Mouse (Mus musculus): Measurements from ENCODE around the gene Kcnk2.

Gene Kcnk2

DNA sequence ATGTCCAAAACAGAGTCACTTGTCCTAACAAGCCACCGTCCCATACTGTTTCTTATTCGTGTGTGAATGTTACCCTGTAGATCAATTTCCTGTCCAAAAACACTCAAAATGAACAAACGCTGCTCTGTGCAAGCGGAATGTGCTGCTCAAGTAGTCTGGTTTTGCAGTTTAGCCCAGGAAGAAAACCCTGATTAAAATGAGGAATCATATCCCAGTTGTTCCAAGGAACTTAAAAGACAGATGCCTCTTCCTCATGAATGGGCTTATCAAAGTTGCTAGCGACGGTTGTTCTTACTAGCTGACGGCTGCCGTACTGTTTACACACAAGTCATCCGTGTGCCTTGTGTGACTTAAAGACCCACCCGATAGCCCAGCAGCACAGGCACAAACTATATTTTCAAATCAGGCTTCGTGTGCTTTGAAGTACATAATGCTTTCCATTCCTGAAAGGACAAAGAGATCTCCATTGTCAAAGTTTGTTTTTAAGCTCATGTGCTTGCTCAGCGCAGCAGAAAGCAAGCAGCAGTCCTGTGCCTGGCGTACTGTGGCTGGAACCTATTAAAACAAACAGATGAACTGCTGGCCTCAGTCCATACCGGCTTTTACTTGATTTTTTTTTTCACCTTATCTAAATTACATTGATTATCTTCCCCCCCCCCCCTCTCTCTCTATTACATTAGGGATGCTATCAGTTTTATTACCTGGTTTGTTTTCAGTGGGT, at the start of gene Kcnk2:
Kcnk2 (minus strand) TSS at position 51 of the 721 bp plus-strand sequence.
- no peak for DNase-seq

DNA sequence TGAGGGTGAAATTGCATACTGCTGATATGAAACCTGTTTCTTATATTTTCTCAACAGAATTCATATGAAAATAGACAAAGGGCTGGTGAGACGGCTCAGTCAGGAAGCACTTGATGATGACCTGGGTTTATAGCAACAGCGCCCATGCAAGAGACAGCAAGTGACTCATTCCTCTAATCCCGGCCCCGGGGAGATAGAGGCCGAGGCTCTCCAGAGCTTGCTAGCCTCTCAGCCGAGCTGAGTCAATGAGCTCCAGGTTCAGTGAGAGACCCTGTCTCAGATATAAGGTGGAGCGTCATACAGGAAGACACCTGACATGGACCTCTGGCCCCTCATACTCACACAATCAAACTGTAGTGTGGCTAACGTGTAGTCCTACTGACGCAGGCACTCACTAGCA, 38.7 kb upstream of the Kcnk2 start:
- DNase-seq = no peak

DNA sequence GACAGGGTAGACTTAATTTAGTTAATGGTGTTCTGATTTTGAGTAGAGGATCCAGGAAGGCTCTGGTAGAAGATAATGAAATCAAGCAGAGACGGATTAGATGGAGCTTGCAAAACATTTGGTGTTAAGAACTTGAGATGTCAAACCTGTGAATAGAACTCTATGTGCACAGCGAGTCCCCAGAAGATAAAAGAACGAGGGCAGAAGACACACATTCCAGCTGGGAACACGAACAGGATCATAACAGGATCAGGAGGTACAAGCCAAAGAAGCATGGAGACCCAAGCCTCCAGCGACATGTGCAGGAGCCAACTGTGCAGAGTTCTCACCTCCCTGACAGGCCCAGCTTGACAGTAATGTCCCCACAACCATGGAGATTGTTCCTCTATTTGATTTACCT, 35.1 kb upstream of the Kcnk2 start:
- no peak for DNase-seq

DNA sequence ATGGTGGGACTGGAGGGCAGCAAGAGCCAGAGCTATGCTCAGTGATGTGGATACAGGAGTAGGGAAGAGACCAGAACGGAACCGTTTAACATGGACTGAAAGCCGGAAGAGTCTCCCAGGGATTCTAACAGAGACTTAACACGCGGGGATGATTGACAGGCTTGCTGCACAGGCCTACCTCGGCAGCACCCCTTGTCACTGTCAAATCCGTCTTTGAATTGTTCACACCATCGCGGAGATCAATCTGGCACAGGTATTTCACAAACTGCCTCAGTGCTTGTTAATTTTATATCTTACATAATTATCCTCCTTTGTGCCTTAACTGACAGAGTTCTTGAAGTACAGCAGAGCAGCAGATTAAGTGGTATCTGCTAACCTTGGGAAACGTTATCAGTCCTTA, 33.4 kb upstream of the Kcnk2 start:
- no peak for DNase-seq

DNA sequence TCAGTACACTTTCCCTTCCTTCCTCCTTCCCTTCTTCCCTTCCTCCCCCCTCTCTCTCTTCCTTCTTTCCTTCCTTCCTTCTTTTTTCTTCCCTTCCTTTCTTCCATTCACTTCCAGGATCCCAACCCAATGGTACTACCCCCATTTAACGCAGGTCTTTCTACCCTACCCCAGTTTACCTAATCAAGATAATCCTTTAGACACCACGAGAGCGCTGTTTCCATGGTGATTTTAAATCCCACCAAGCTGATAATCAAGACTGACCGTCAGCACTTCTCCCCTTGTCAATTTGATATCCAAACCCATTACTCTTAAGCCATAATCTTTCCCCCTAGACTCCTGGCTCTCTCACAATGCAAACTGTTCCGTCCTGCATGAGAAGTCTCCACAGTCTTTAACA, 29.4 kb upstream of the Kcnk2 start:
- DNase-seq = no peak

DNA sequence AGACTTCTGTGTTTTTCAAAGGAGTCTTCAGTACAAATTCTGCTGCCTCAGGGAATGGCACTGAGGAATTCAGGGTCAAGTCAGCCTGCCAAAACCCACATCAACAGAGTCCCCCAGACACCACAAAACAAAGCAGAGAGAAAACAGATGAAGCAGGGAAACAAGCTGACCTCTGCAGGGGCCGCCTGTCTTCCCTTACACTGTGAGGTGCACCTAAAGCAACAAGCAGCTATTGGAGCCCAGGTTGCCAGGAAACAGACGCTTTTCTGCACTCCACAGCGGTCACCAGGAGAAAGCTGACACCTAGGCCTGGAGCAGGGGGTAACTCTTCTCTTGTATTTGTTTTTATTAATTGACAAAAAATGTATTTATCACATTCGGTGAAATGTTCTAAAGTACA, 28.5 kb upstream of the Kcnk2 start:
- no peak for DNase-seq

DNA sequence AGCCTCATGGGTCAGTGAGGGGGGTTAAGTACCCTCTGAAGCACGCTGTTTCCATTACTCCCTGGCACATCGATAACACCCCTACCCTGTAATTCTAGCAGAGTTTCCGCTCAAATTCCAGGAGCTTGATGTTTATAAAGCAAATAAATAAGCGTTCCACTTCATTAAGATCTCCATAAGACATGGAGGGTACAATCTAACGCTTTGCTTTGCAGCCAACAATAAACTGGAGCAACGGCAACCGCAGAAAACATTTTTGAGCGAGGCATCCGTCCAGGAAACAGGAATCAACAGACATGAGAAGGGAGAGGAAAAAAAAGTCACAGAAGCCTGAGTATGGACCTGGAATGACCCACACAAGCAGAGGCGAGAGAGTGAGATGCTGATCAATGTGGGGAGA, 27.5 kb upstream of the Kcnk2 start:
- no peak for DNase-seq

DNA sequence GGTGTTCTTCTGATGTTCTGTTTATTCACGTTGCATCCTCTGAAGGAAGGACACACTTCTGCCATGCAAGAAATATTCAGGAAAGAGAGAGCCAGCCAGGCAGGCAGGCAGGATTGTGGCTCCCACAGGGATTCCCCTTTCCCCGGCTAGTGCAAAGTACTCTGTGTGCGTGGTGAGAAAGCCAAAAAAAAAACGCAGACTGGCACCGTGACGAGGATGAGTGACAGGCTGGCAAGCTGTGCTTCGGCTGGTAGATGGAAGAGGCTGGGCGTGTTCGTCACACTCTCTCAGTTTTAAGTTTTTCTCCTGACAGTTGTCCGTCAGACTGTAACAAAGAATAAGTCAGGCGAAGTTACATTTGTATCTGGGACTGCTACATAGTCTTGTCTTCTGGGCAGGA, 24.2 kb upstream of the Kcnk2 start:
- DNase-seq = no peak

DNA sequence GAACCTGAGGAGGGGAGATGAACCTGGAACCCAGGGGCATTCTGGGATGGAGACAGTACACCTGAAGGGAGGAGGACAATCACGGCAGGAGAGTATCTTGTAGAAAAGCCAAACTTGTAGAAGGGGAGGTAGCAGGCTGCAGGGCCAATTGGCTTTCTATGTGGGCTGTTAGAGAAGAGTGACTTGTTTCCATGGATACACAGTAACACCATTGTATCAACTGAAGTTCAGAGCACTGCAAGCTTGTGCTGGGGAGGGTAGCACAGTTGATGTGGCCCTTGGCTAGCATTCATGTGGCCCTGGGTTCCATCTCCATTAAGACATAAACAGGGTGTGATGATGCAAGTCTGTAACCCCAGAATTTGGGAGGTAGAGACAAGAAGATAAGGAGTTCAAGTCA, 17.8 kb upstream of the Kcnk2 start:
- DNase-seq = no peak

DNA sequence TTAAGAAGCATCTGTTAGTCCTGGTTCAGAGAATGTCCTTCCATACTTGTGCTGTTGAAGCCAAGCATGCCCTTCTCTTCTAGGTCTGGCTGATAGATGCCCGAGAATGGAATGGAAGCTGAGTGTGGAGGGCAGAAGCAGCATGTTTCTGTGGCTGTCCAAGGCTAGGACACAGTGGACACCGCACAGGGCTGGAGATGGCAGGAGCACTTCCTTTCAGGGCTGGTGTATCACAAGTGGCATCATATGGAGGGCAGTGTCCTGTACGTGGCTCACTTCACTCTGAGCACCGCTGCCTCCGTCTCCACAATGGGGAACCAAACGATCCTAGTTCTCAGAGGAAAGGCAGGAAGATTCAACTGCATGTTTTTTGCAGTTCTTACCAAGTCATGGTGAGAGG, 7.8 kb upstream of the Kcnk2 start:
- DNase-seq = no peak

DNA sequence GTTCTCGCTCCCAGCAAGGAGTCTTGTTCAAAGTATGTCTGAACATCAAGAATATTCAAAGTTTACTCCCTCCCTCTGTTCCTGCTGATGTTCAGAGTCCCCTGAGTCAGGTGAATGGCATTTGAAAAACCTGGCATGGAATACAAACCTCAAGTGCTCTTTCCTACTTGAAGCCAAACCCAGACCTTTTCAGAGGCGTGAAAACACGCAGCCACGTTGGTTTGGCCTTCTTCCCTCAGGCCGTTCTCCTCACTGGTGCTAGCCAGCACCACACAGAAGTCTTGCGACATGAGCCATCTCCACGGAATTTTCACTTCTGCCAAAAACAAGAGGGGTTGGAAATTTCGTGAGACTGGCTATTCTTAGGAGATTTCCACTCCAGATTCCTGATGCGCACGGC, 3.1 kb upstream of the Kcnk2 start:
- DNase-seq = no peak

DNA sequence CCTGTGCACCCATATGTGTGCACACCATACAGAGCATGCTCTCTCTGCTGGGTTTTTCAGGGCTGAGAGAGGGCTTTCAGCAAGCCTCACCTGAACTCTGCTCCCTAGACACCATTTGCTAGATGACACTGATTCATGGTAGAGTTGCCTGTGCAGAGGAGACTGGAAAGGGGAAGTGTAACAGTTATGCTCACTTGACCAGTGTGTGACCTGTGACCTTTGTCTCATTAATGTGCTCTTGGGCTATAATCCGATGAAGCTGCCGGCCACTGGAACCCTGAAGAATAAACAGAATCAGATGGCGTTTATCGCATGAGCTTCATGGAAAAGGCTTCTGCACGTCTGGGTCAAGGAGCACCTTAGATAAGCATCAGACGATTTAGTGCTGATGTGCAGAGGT, 1.5 kb upstream of the Kcnk2 start:
- DNase-seq = no peak

DNA sequence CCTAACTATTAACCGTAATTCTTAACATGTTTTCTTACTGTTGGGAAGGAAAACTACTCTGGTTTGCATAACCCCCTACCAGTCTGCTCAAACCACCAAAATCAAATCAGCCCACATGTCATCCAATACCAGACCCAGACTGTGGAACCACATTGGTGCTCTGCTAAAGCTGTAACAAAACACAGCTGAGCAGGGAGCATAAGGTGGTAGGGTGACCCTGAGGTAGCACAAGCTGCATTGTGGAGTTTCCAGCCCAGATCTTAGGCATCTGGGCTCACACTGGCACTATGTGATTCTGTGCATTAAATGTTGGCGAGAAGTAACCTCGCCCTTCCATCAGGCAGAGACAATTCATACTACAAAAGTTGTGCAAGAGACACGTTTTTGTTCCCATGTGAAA, 1.1 kb upstream of the Kcnk2 start:
- no peak for DNase-seq

DNA sequence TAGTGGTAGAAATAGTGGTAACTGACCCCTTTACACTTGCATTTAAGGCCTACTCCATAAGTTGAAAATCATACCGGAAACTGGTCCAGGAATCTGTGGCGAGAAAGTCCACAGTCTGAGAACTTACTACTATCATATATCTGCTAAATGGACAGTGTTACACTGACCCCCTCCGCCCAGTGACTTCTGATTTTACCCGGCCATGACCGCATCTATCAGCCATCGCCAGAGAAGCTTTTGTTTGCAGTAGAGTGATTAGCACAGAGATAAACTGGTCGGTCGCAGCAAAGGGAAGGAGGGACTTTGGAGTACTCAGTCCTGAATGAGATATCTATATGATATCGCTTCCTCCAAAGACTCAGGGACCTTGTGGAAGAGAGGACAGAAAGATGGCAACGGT, 15.2 kb downstream of the Kcnk2 start:
- DNase-seq = no peak

DNA sequence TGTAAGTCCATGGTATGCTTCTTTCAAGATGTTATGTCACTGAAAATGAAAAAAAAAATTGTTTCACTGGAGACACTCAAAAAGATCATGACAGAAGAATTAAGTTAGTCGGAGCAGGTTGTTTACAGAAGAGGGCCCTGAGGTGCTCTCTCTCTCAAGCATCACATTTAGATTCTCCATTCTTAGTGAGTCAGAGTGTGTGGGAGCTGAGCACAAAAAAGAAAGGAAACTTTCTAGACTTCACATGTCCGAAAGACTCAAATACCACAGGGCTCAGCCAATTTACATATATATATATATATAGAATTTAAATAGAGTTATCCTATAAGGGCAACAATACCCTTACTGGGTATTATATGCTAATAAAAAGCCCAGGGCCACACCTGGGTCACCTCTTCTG, 15.9 kb downstream of the Kcnk2 start:
- no peak for DNase-seq

DNA sequence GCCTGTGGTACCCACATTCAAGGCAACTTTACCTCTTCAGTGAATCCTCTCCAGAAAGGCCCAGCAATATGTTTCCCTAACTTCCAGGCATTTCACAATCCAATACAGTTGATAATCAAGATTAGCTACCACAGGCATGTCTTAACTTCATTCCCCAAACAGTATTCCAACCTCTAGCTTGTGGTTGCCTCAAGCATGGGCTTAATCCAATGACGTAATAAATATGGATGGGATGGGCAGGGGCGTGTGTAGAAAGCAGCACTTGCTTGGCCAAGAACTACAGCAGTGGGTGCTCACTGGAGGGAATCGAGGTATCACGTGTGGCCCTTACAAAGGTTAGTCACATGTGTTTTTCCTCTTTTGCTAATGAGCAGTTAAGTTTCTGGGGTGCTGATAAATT, 34.4 kb downstream of the Kcnk2 start:
- DNase-seq = no peak

DNA sequence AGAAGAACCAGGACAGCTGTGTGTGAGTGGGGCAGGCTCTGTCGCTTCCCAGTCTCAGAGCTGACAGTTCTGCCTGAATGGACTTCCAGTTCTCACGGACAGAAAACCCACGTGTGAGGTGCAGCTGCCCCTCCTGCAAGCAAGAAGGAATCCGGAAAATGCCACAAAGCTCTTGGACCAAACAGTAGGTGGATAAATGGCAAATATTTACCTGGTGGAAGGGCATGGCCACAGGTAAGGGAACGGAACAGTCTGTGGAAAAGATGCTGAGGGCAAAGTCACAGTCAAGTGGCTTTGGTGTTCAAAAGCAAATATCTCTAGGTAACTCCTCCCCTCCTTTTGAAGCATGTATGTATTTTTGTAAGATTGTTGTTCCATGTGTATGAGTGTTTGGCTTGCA, 37.9 kb downstream of the Kcnk2 start:
- no peak for DNase-seq

DNA sequence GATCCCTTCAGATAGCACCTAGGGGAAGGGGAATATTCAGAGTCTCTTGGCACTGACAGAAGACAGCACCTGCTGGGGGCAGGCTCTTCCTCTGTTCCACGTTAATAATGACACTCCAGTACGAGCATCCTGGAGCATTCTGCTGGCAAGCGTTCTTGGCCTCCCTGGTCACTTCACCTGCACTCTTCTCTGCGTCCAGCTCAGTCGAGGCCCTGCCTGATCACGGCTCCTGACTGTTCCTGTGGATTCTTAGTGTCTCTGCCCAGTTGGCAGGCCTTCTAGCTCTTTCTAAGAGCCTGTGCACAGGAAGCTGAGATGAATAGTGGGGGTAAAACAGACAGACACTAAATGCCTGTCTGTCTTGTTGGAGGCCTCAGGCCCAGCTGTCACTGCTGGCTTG, 39.5 kb downstream of the Kcnk2 start:
- DNase-seq = peak; percentile 24

DNA sequence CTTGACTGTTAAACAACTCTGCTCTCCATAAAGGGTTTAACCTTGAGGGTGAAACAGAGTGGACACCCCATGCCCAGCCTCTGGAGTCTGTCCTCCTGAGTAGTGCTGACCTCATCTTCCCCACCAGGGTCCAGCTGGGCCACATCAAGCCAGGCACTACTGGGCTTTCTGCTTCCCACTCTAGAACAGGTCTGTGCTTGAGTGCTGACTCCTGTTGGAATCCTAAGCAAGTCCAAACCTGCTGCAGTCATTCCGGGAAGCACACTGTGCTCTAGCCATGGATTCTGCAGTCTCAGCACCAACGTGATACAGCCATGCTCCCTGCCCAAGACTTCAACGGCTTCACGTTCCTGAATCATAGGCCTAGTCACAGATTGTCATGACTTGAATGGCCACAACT, 42.4 kb downstream of the Kcnk2 start:
- no peak for DNase-seq

DNA sequence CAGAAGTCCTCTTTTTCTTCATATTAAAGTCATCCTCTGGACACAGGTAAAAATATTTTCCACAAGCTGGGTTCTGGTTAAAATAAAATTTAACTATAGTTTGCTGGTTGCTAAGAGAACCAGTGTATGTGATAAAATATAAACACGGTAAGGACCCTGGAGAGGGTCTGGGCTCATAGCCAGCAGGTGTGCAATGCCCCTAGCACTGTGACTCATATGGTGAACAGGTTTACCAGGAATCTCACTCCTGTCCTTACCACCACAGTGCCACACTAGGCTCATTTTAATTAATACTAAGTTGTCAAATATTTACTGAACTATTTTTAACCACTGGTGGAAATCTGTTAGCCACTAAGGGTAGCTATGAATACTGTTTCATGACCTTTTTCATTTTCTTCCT, 48.2 kb downstream of the Kcnk2 start:
- no peak for DNase-seq

DNA sequence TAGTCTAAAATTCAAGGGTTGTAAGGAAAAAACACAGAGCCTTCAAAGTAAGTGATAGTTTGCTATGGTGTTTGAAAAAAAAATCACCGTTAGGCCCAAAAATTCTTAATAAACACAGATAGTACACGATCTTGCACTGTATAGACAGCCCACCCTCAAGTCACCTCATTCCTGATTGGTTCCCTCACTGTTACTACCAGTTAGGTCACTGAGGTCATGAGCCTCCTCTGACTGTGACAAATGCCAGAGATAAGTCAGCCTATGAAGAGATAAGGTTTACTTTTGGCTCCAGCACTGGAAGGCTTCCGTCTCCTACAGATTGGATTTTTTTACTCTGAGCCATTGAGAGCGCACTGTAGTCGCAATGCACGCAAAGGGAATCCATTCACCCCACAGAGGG, 50.3 kb downstream of the Kcnk2 start:
- DNase-seq = no peak

DNA sequence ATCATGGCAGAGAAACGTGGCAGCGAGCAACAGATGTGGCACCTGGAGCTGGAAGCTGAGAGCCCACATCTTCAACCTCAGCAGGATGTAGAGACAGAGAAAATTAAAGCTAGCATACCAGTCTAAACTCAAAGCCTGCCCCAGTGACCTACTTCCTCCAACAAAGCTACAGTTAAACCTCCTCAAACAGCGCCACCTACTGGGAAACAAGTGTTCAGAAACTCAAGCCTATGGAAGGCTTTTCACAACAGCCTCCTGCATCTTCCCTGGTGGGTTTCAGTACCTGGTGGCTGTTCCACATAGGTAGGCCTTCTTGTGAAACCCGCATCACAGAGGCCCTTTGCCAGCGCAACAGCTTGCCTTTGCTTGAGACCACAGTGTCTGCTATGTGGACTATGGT, 52.9 kb downstream of the Kcnk2 start:
- DNase-seq = no peak

DNA sequence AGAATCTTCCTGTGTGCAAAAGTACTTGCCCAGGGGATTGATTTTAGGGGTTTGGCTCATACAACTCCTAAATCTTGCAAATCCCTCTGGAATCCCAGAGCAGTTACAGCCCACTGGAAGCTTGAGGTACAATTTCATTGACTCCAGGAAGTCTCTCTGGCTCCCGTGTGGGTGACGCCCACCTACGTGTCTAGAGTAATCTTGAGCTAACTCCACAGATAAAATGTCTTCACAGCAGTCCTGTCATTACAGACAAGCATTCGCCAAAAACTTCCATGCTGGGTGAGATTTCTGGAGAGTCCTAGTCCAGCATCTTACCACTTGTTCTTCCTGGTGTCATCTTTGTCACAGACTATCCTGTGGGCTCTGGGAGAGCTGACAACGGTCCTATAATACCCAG, 56.9 kb downstream of the Kcnk2 start:
- DNase-seq = no peak

DNA sequence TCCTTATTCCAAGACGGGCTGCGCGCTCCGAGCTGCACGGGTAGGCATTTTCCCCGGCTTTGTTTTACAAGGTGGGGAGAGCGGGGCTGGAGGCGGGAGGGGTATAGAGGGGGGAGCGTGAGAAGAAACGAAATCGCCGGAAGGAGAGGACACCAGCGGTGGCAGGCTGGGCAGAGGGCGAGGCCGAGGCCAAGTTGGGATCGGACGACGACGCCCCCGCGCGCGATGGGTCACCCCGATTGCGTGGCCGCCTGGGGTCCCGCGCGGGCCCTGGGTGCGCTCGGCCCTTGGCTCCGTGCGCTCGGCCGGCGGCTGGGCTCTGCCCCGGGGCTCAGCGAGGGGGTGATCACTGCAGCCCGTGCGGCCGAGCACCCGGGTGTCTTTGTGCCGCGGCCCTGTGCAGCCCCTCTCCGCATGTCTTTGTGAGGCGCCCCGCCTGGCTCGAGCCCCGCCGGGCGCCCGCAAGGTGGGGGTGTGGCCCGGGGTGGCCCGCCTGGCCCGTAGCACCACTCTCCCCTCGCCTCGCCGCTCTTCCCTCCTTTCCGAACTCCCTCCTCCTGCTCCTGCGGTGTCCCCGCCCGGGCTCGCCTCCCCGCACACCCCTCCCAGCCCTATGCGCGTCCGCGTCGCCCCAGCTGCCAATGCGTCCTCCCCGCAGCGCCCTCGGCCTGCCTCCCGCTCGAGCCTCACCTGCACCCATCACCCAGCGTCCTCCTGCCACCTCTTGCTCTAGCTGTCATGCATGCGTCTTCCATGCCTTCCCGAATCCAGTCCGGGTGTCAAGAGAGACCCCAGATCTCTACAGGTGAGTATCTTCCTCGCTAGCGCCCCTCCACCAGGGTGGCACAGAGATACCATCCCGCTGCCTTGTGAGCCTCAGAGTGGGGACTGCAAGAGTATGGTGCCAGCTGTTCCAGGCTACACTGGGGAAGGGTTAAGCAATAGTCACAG, 58.5 kb downstream of the Kcnk2 start:
- peak; percentile 33 for DNase-seq

Measured in cerebellum, adult 11-12 months (tissue).